Mouse (Mus musculus): ENCODE data around the gene Epha2. TPM values are rescaled to one million over a fixed set of nuclear protein-coding genes. Genes with fewer than 3 reads are reported as not detected.

The Epha2 gene
- polyA plus RNA-seq, 1 experiment: 86.3 TPM

DNA sequence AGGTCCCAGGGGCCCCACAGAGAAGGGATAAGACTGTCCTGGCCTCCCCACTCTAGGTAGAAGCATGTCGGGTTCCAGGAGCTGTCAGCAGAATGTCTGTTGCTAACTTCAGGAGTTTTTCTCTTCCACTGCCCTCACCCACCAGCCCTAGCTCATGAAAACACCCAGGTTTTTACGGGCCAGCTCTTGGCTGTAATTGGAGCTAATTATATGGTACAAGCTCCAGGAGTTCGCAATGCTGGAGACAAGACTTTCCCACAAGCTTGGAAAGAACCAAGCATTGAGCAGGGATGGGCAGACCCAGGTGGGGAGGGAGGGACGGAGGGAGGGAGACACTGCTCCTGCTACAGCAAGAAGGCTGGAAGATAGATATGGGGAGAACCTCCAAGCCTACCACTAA is 26.0 kb downstream of the Epha2 start:
- H3K4me3 ChIP-seq (ENCODE audit: low read depth, low read length): no peak overlapping the region
- H3K36me3 ChIP-seq (ENCODE audit: control insufficient read depth, insufficient read depth, low read length): peaks cover 68% of the 10 kb centered on the region
- H3K4me1 ChIP-seq (ENCODE audit: control insufficient read depth, insufficient read depth, insufficient read length, low read length): peaks cover 13% of the 10 kb centered on the region
- TF ChIP-seq POLR2A (IDR thresholded peaks at IDR 0.05; ENCODE audit: low read depth, low read length) (no peak), CTCF (IDR thresholded peaks at IDR 0.05; ENCODE audit: extremely low read depth, insufficient read length, insufficient replicate concordance, low read depth, low read length) (no peak)
- H3K27me3 ChIP-seq (ENCODE audit: control insufficient read depth, insufficient read depth, low read length): no peaks in the 10 kb centered on the region
- no peak overlapping the region for H3K27ac ChIP-seq (ENCODE audit: insufficient read depth, low read depth, low read length)
- 88% methylated on average over 4 of the region's 4 CpGs for WGBS

DNA sequence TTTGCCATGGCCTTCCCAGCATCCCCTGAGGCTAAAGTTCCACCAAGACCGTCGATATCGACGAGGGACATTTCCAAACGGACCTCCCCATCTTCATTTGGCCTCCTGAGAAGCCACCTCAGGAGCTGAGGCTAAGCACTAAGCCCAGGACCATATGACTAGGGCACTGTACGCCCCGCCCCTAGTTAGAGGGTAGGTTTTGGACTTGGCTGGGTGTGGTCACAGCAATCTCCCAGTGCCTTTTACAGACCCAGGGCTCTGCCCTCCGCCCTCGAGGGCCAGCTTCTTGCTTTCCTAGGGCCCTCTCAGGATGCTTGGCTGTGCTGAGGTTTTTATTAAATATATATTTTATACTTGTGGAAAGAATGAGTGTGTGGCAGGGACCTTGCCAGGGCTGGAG is 27.7 kb downstream of the Epha2 start:
- Histone ChIP-seq H3K27ac (ENCODE audit: insufficient read depth, low read depth, low read length) (no peak overlapping the region), H3K36me3 (ENCODE audit: control insufficient read depth, insufficient read depth, low read length) (peaks cover 52% of the 10 kb centered on the region), H3K4me1 (ENCODE audit: control insufficient read depth, insufficient read depth, insufficient read length, low read length) (peaks cover 13% of the 10 kb centered on the region), H3K27me3 (ENCODE audit: control insufficient read depth, insufficient read depth, low read length) (no peaks in the 10 kb centered on the region), H3K4me3 (ENCODE audit: low read depth, low read length) (no peak overlapping the region)
- 66% methylated on average over 9 of the region's 9 CpGs for WGBS
- TF ChIP-seq CTCF (IDR thresholded peaks at IDR 0.05; ENCODE audit: extremely low read depth, insufficient read length, insufficient replicate concordance, low read depth, low read length): no peak
- no peak for TF ChIP-seq POLR2A (IDR thresholded peaks at IDR 0.05; ENCODE audit: low read depth, low read length)

DNA sequence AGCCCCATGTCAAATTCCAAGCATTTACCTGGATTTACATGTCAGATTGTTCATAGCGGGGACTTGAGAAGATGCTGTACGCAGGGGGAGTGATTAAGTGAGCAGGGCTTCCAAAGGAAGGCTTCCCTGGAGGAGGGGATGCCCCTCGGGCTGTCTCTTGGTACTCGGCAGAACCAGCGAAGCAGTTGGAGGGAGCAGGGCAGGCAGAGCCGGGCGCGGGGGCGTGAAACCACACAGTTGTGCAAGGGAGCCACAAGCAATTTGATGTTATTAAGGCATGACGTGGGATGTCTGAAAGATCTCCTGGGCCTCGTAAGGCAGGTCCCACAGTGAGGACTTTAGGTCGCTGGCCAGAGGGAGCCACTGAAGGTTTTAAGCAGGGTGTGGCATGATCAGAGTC is 28.9 kb downstream of the Epha2 start:
- Histone ChIP-seq H3K36me3 (ENCODE audit: control insufficient read depth, insufficient read depth, low read length) (peaks cover 39% of the 10 kb centered on the region), H3K27ac (ENCODE audit: insufficient read depth, low read depth, low read length) (no peak overlapping the region), H3K27me3 (ENCODE audit: control insufficient read depth, insufficient read depth, low read length) (no peaks in the 10 kb centered on the region), H3K4me3 (ENCODE audit: low read depth, low read length) (no peak overlapping the region), H3K4me1 (ENCODE audit: control insufficient read depth, insufficient read depth, insufficient read length, low read length) (peaks cover 13% of the 10 kb centered on the region)
- 79% methylated on average over 12 of the region's 12 CpGs for WGBS
- TF ChIP-seq POLR2A (IDR thresholded peaks at IDR 0.05; ENCODE audit: low read depth, low read length) (no peak), CTCF (IDR thresholded peaks at IDR 0.05; ENCODE audit: extremely low read depth, insufficient read length, insufficient replicate concordance, low read depth, low read length) (no peak)

DNA sequence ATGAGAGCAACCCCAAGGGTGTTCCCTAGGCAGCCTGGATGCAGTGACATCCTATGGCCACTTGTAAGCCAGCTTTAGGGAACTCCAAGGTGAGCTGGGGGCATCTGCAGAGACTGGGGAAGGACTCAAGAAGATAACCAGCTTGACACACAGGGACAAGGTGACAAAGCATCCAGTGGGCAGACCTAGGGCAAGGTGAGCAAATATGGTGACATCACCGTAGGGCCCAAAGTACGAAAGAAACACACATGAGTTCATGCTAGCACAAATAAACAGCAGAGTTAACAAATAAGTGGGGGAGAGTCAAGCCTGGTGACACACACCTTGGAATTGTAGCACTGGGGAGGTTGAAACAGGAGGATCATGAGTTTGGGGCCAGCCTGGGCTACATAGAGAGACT is 30.4 kb downstream of the Epha2 start:
- H3K4me1 ChIP-seq (ENCODE audit: control insufficient read depth, insufficient read depth, insufficient read length, low read length): peaks cover 3% of the 10 kb centered on the region
- H3K27me3 ChIP-seq (ENCODE audit: control insufficient read depth, insufficient read depth, low read length): no peaks in the 10 kb centered on the region
- peaks cover 27% of the 10 kb centered on the region for H3K36me3 ChIP-seq (ENCODE audit: control insufficient read depth, insufficient read depth, low read length)
- TF ChIP-seq CTCF (IDR thresholded peaks at IDR 0.05; ENCODE audit: extremely low read depth, insufficient read length, insufficient replicate concordance, low read depth, low read length): no peak
- TF ChIP-seq POLR2A (IDR thresholded peaks at IDR 0.05; ENCODE audit: low read depth, low read length): no peak
- WGBS: 77% methylated on average over 2 of the region's 2 CpGs
- no peak overlapping the region for H3K27ac ChIP-seq (ENCODE audit: insufficient read depth, low read depth, low read length)
- no peak overlapping the region for H3K4me3 ChIP-seq (ENCODE audit: low read depth, low read length)

DNA sequence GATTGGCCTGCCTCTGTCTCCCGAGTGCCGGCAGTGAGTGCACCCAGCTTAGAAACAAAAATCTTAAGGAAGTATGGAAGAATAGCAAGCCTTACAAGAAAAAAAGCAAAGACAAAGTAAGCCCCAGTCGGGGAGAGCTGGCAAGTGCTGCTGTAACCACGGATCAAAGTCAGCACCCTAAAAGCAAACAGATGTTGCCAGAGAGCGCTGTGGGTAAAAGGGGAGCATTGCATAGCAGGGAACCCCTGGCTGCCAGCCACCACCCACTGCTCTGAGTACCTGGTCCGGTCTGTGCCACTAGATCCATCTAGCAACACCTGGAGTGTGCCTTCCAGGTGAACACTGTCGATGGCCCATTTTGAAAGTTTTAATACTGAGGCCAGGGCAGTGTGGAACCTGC is 31.2 kb downstream of the Epha2 start:
- no peak for TF ChIP-seq CTCF (IDR thresholded peaks at IDR 0.05; ENCODE audit: extremely low read depth, insufficient read length, insufficient replicate concordance, low read depth, low read length)
- no peak for TF ChIP-seq POLR2A (IDR thresholded peaks at IDR 0.05; ENCODE audit: low read depth, low read length)
- Histone ChIP-seq H3K27ac (ENCODE audit: insufficient read depth, low read depth, low read length) (no peak overlapping the region), H3K36me3 (ENCODE audit: control insufficient read depth, insufficient read depth, low read length) (peaks cover 20% of the 10 kb centered on the region), H3K4me1 (ENCODE audit: control insufficient read depth, insufficient read depth, insufficient read length, low read length) (peaks cover 2% of the 10 kb centered on the region), H3K27me3 (ENCODE audit: control insufficient read depth, insufficient read depth, low read length) (no peaks in the 10 kb centered on the region), H3K4me3 (ENCODE audit: low read depth, low read length) (no peak overlapping the region)
- 45% methylated on average over 7 of the region's 7 CpGs for WGBS

DNA sequence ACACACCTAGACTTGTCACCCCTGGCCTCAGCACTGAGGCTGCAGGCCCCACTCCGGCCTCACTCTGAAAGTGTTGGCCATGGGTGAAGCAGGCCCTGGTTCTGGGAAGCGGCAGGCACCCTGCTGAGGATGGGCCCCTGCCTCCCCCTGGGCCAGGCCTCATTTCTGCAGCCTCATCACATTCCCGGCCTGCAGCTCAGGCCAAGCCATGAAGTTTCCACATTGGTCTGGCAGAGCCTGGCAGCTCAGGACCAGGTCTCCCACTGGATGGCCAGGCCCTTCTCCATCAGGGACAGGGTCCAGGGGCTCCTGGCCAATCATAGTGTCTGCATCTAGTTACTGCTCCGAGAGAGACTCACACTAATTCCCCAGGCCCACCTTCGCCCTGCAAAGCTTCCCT is 33.7 kb downstream of the Epha2 start:
- H3K27ac ChIP-seq (ENCODE audit: insufficient read depth, low read depth, low read length): no peak overlapping the region
- H3K4me1 ChIP-seq (ENCODE audit: control insufficient read depth, insufficient read depth, insufficient read length, low read length): peaks cover 3% of the 10 kb centered on the region; the same call in 1 of the 2 replicates
- TF ChIP-seq POLR2A (IDR thresholded peaks at IDR 0.05; ENCODE audit: low read depth, low read length) (no peak), CTCF (IDR thresholded peaks at IDR 0.05; ENCODE audit: extremely low read depth, insufficient read length, insufficient replicate concordance, low read depth, low read length) (no peak)
- no peaks in the 10 kb centered on the region for H3K27me3 ChIP-seq (ENCODE audit: control insufficient read depth, insufficient read depth, low read length)
- H3K4me3 ChIP-seq (ENCODE audit: low read depth, low read length): no peak overlapping the region
- H3K36me3 ChIP-seq (ENCODE audit: control insufficient read depth, insufficient read depth, low read length): no peaks in the 10 kb centered on the region
- WGBS: 88% methylated on average over 5 of the region's 5 CpGs

DNA sequence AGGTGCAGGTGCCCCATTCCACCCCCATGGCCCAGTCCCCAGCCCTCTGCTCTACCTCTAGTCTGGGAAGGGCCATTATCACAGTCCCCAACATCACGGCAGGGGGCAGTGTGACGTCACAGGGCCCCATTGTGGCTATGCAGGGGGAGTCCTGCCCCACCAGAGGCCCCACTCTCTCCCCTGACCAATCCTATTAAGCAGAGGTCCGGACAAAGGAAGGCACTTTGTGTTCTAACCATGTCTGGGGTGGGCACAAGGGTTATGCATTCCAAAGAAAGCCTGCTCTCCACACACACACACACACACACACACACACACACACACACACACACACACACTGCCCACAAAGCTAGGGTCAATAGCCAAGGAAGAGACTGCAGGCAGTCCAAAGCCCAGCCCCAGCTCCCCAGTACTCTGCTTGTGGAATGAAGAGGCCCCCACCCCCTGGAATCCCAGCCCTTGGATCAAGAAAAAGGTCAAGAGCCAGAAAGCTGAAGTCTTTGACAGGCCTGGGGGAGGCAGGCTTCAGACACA is 34.3 kb downstream of the Epha2 start:
- H3K27me3 ChIP-seq (ENCODE audit: control insufficient read depth, insufficient read depth, low read length): no peaks in the 10 kb centered on the region
- no peak overlapping the region for H3K4me3 ChIP-seq (ENCODE audit: low read depth, low read length)
- 70% methylated on average over 3 of the region's 3 CpGs for WGBS
- H3K36me3 ChIP-seq (ENCODE audit: control insufficient read depth, insufficient read depth, low read length): no peaks in the 10 kb centered on the region
- TF ChIP-seq CTCF (IDR thresholded peaks at IDR 0.05; ENCODE audit: extremely low read depth, insufficient read length, insufficient replicate concordance, low read depth, low read length): no peak
- no peak for TF ChIP-seq POLR2A (IDR thresholded peaks at IDR 0.05; ENCODE audit: low read depth, low read length)
- no peak overlapping the region for H3K27ac ChIP-seq (ENCODE audit: insufficient read depth, low read depth, low read length)
- H3K4me1 ChIP-seq (ENCODE audit: control insufficient read depth, insufficient read depth, insufficient read length, low read length): peaks cover 3% of the 10 kb centered on the region; the same call in 1 of the 2 replicates

All from small intestine, adult 2 months (tissue).